Mouse (Mus musculus): ENCODE data around the gene 4930503B20Rik.
A peak's percentile ranks its signal among the peaks of the same experiment; 100 is the strongest.

4930503B20Rik gene

GRCm38 (mm10) chr3:146651217-146651616 lies at the start of gene 4930503B20Rik:
TSS of gene 4930503B20Rik (minus strand) at chr3:146651317.
- no peak for DNase-seq (ENCODE audit: low spot score)

- no peak for DNase-seq (ENCODE audit: low spot score)
Measured at GRCm38 (mm10) chr3:146700051-146700450, 48.9 kb upstream of the 4930503B20Rik start.

GRCm38 (mm10) chr3:146698982-146699381 lies 47.9 kb upstream of the 4930503B20Rik start:
- no peak for DNase-seq (ENCODE audit: low spot score)

GRCm38 (mm10) chr3:146692547-146692946 lies 41.4 kb upstream of the 4930503B20Rik start:
- no peak for DNase-seq (ENCODE audit: low spot score)

- no peak for DNase-seq (ENCODE audit: low spot score)
Measured at GRCm38 (mm10) chr3:146687121-146687725, 36.1 kb upstream of the 4930503B20Rik start.

GRCm38 (mm10) chr3:146686428-146686827 lies 35.3 kb upstream of the 4930503B20Rik start:
- DNase-seq (ENCODE audit: low spot score) = no peak

GRCm38 (mm10) chr3:146684811-146685675 lies 33.9 kb upstream of the 4930503B20Rik start, which contains the start of gene Samd13:
TSS of gene Samd13 (minus strand) at chr3:146685592.
- peak; percentile 75 for DNase-seq (ENCODE audit: low spot score)

- DNase-seq (ENCODE audit: low spot score) = no peak
Measured at GRCm38 (mm10) chr3:146683095-146683494, 32.0 kb upstream of the 4930503B20Rik start.

- peak; percentile 28 for DNase-seq (ENCODE audit: low spot score)
Measured at GRCm38 (mm10) chr3:146682140-146682651, 31.1 kb upstream of the 4930503B20Rik start.

- no peak for DNase-seq (ENCODE audit: low spot score)
Measured at GRCm38 (mm10) chr3:146681696-146682095, 30.6 kb upstream of the 4930503B20Rik start.

GRCm38 (mm10) chr3:146680625-146681024 lies 29.5 kb upstream of the 4930503B20Rik start:
- no peak for DNase-seq (ENCODE audit: low spot score)

- peak; percentile 37 for DNase-seq (ENCODE audit: low spot score)
Measured at GRCm38 (mm10) chr3:146679646-146680045, 28.5 kb upstream of the 4930503B20Rik start.

GRCm38 (mm10) chr3:146676193-146676592 lies 25.1 kb upstream of the 4930503B20Rik start:
- no peak for DNase-seq (ENCODE audit: low spot score)

- no peak for DNase-seq (ENCODE audit: low spot score)
Measured at GRCm38 (mm10) chr3:146675101-146675500, 24.0 kb upstream of the 4930503B20Rik start.

GRCm38 (mm10) chr3:146671121-146671520 lies 20.0 kb upstream of the 4930503B20Rik start:
- no peak for DNase-seq (ENCODE audit: low spot score)

- DNase-seq (ENCODE audit: low spot score) = no peak
Measured at GRCm38 (mm10) chr3:146661907-146662306, 10.8 kb upstream of the 4930503B20Rik start.

GRCm38 (mm10) chr3:146661001-146661400 lies 9.9 kb upstream of the 4930503B20Rik start:
- DNase-seq (ENCODE audit: low spot score) = no peak

GRCm38 (mm10) chr3:146659321-146659720 lies 8.2 kb upstream of the 4930503B20Rik start:
- no peak for DNase-seq (ENCODE audit: low spot score)

GRCm38 (mm10) chr3:146658061-146658639 lies 7.0 kb upstream of the 4930503B20Rik start:
- DNase-seq (ENCODE audit: low spot score) = no peak

- no peak for DNase-seq (ENCODE audit: low spot score)
Measured at GRCm38 (mm10) chr3:146657433-146657832, 6.3 kb upstream of the 4930503B20Rik start.

- no peak for DNase-seq (ENCODE audit: low spot score)
Measured at GRCm38 (mm10) chr3:146655111-146655577, 4.0 kb upstream of the 4930503B20Rik start.

- no peak for DNase-seq (ENCODE audit: low spot score)
Measured at GRCm38 (mm10) chr3:146653692-146654091, 2.6 kb upstream of the 4930503B20Rik start.

Data from testis, postnatal 14 days (tissue).